Mouse (Mus musculus) hindbrain, embryonic 13.5 days (tissue): ENCODE data around the gene Map3k12. TPM values are rescaled to one million over a fixed set of nuclear protein-coding genes. Genes with fewer than 3 reads are reported as not detected.

Experiments
- ATAC-seq: fragments of 200-750 bp; cut with Nextera tagmentation; 2 replicates; pipeline ENCODE4 v1.8.0; 2017; ENCODE audit warnings: moderate TSS enrichment; ENCODE audit not compliant: low FRiP score
- H3K27ac ChIP-seq: fragments of 300-500 bp; sonication (generic); 2 replicates; pipeline ENCODE4 v1.5.1; 2015; ENCODE audit warnings: inconsistent platforms, mild to moderate bottlenecking, moderate library complexity
- H3K27me3 ChIP-seq: fragments of 300-500 bp; sonication (generic); 2 replicates; pipeline ENCODE4 v1.6.1; 2015; ENCODE audit warnings: mild to moderate bottlenecking, inconsistent platforms
- H3K36me3 ChIP-seq: fragments of 300-500 bp; sonication (generic); 2 replicates; pipeline ENCODE4 v1.6.1; 2015; ENCODE audit warnings: mild to moderate bottlenecking, inconsistent platforms
- H3K4me1 ChIP-seq: fragments of 300-500 bp; sonication (generic); replicated peaks from 2 replicates; pipeline ENCODE4 v1.6.1; 2015; ENCODE audit warnings: inconsistent platforms
- H3K4me2 ChIP-seq: fragments of 300-500 bp; sonication (generic); 2 replicates; pipeline ENCODE4 v1.6.1; 2015; ENCODE audit warnings: inconsistent platforms, mild to moderate bottlenecking, moderate library complexity
- H3K4me3 ChIP-seq: fragments of 300-500 bp; sonication (generic); 2 replicates; pipeline ENCODE4 v1.5.1; 2015; ENCODE audit warnings: mild to moderate bottlenecking, inconsistent platforms
- H3K9ac ChIP-seq: fragments of 300-500 bp; sonication (generic); 2 replicates; pipeline ENCODE4 v1.6.1; 2015; ENCODE audit warnings: mild to moderate bottlenecking, inconsistent platforms
- H3K9me3 ChIP-seq: fragments of 300-500 bp; sonication (generic); 2 replicates; pipeline ENCODE4 v1.6.1; 2016; ENCODE audit warnings: inconsistent platforms
- WGBS: fragments of 180-500 bp; shearing (Covaris S2); methylation state at CpG from one replicate; pipeline ENCODE4 v1.1.7; 2015; 5-methylcytosine and 5-hydroxymethylcytosine counted together
- polyA plus RNA-seq: library from polyadenylated mRNA; unstranded; fragments of >200 nt; fragmentation: Nextera tagmentation; extraction: Ambion mirVana; gene quantifications from 2 replicates; pipeline ENCODE4 v1.2.1, GENCODE M21; 2015

Map3k12 gene
- polyA plus RNA-seq, 1 experiment from 2014 or later: 49.6 TPM

- 87% methylated on average over 3 of the region's 3 CpGs for WGBS
- peaks cover 80% of the 10 kb centered on the region for H3K36me3 ChIP-seq
- ATAC-seq: no peak
- no peak overlapping the region for H3K4me3 ChIP-seq
- H3K4me2 ChIP-seq: no peak overlapping the region
- H3K9ac ChIP-seq: no peak overlapping the region
- H3K27ac ChIP-seq: no peak overlapping the region
- H3K9me3 ChIP-seq: no peaks in the 10 kb centered on the region
- H3K27me3 ChIP-seq: no peaks in the 10 kb centered on the region
- no peaks in the 10 kb centered on the region for H3K4me1 ChIP-seq
Observed at GRCm38 (mm10) chr15:102532106-102532900, 15.4 kb upstream of the Map3k12 start.

- H3K9ac ChIP-seq: no peak overlapping the region
- no peak for ATAC-seq
- no peaks in the 10 kb centered on the region for H3K9me3 ChIP-seq
- no peaks in the 10 kb centered on the region for H3K27me3 ChIP-seq
- H3K4me2 ChIP-seq: no peak overlapping the region
- H3K36me3 ChIP-seq: peaks cover 76% of the 10 kb centered on the region
- 90% methylated on average over 4 of the region's 4 CpGs for WGBS
- H3K4me1 ChIP-seq: no peaks in the 10 kb centered on the region
- H3K4me3 ChIP-seq: no peak overlapping the region
- no peak overlapping the region for H3K27ac ChIP-seq
Observed at GRCm38 (mm10) chr15:102531586-102531985, 14.7 kb upstream of the Map3k12 start.

- H3K36me3 ChIP-seq: peaks cover 68% of the 10 kb centered on the region
- ATAC-seq: no peak
- 86% methylated on average over 4 of the region's 4 CpGs for WGBS
Observed at GRCm38 (mm10) chr15:102530566-102530965, 13.7 kb upstream of the Map3k12 start.

GRCm38 (mm10) chr15:102528396-102528795 lies 11.5 kb upstream of the Map3k12 start:
- 91% methylated on average over 1 of the region's 1 CpGs for WGBS
- no peak for ATAC-seq
- peaks cover 11% of the 10 kb centered on the region; the same call in 1 of the 2 replicates for H3K4me1 ChIP-seq
- no peak overlapping the region for H3K9ac ChIP-seq
- no peaks in the 10 kb centered on the region for H3K27me3 ChIP-seq
- H3K36me3 ChIP-seq: peaks cover 66% of the 10 kb centered on the region
- no peak overlapping the region for H3K4me2 ChIP-seq
- H3K27ac ChIP-seq: no peak overlapping the region
- no peaks in the 10 kb centered on the region for H3K9me3 ChIP-seq
- H3K4me3 ChIP-seq: no peak overlapping the region

More at GRCm38 (mm10) chr15:102530566-102530965, 13.7 kb upstream of the Map3k12 start:
- no peaks in the 10 kb centered on the region for H3K27me3 ChIP-seq
- no peaks in the 10 kb centered on the region for H3K4me1 ChIP-seq
- no peaks in the 10 kb centered on the region for H3K9me3 ChIP-seq
- no peak overlapping the region for H3K9ac ChIP-seq
- H3K27ac ChIP-seq: no peak overlapping the region
- H3K4me2 ChIP-seq: no peak overlapping the region
- no peak overlapping the region for H3K4me3 ChIP-seq

- no peaks in the 10 kb centered on the region for H3K27me3 ChIP-seq
- 80% methylated on average over 3 of the region's 3 CpGs for WGBS
- no peak overlapping the region for H3K27ac ChIP-seq
- no peak overlapping the region for H3K4me2 ChIP-seq
- H3K36me3 ChIP-seq: peaks cover 63% of the 10 kb centered on the region
- no peak for ATAC-seq
- H3K4me3 ChIP-seq: no peak overlapping the region
- peaks cover 11% of the 10 kb centered on the region; the same call in 1 of the 2 replicates for H3K4me1 ChIP-seq
- no peaks in the 10 kb centered on the region for H3K9me3 ChIP-seq
- no peak overlapping the region for H3K9ac ChIP-seq
Observed at GRCm38 (mm10) chr15:102527936-102528335, 11.1 kb upstream of the Map3k12 start.

GRCm38 (mm10) chr15:102526111-102527002 lies 9.5 kb upstream of the Map3k12 start:
- 91% methylated on average over 6 of the region's 6 CpGs for WGBS
- ATAC-seq: no peak
- H3K36me3 ChIP-seq: peaks cover 65% of the 10 kb centered on the region

GRCm38 (mm10) chr15:102524892-102525485 lies 8.1 kb upstream of the Map3k12 start, which contains the start of gene Npff:
Gene Npff, minus strand, starts transcription at chr15:102524942.
- 6% methylated on average over 3 of the region's 3 CpGs for WGBS
- Histone ChIP-seq H3K4me3 (no peak within 1 kb of the TSS), H3K4me1 (peaks cover 18% of the 10 kb centered on the region), H3K9me3 (no peaks in the 10 kb centered on the region), H3K9ac (peak within 1 kb of the TSS; percentile 49; the same call in 1 of the 2 replicates), H3K4me2 (no peak within 1 kb of the TSS), H3K27me3 (no peaks in the 10 kb centered on the region), H3K36me3 (peaks cover 63% of the 10 kb centered on the region), H3K27ac (peak within 1 kb of the TSS; percentile 60)
- ATAC-seq: no peak; the same call in 1 of the 2 replicates

More at GRCm38 (mm10) chr15:102526111-102527002, 9.5 kb upstream of the Map3k12 start:
- Histone ChIP-seq H3K4me2 (no peak overlapping the region), H3K27ac (no peak overlapping the region), H3K9me3 (no peaks in the 10 kb centered on the region), H3K27me3 (no peaks in the 10 kb centered on the region), H3K4me1 (peaks cover 11% of the 10 kb centered on the region; the same call in 1 of the 2 replicates), H3K9ac (no peak overlapping the region), H3K4me3 (no peak overlapping the region)

- Histone ChIP-seq H3K4me1 (peaks cover 30% of the 10 kb centered on the region), H3K4me2 (no peak overlapping the region), H3K27ac (no peak overlapping the region), H3K4me3 (no peak overlapping the region), H3K27me3 (no peaks in the 10 kb centered on the region), H3K9me3 (no peaks in the 10 kb centered on the region), H3K9ac (no peak overlapping the region), H3K36me3 (peaks cover 36% of the 10 kb centered on the region)
- 84% methylated on average over 4 of the region's 4 CpGs for WGBS
- ATAC-seq: no peak
Observed at GRCm38 (mm10) chr15:102521480-102521879, 4.6 kb upstream of the Map3k12 start.

GRCm38 (mm10) chr15:102520416-102520815 lies 3.6 kb upstream of the Map3k12 start:
- 87% methylated on average over 4 of the region's 4 CpGs for WGBS
- H3K36me3 ChIP-seq: peaks cover 36% of the 10 kb centered on the region
- H3K27me3 ChIP-seq: no peaks in the 10 kb centered on the region
- H3K4me1 ChIP-seq: peaks cover 39% of the 10 kb centered on the region
- H3K9me3 ChIP-seq: no peaks in the 10 kb centered on the region
- no peak for ATAC-seq
- 0 out of 2 replicates have a peak overlapping the region, but pooled peaks have one; percentile 86 for H3K9ac ChIP-seq
- no peak overlapping the region for H3K4me3 ChIP-seq
- H3K27ac ChIP-seq: no peak overlapping the region
- 0 out of 2 replicates have a peak overlapping the region, but pooled peaks have one; percentile 75 for H3K4me2 ChIP-seq

- H3K27ac ChIP-seq: peak overlapping the region; percentile 99
- H3K9ac ChIP-seq: peak overlapping the region; percentile 86
- H3K9me3 ChIP-seq: no peaks in the 10 kb centered on the region
- no peaks in the 10 kb centered on the region for H3K27me3 ChIP-seq
- ATAC-seq: no peak
- H3K4me1 ChIP-seq: peaks cover 43% of the 10 kb centered on the region
- peak overlapping the region; percentile 75 for H3K4me2 ChIP-seq
- H3K36me3 ChIP-seq: peaks cover 34% of the 10 kb centered on the region
- H3K4me3 ChIP-seq: peak overlapping the region; percentile 71
- WGBS: 67% methylated on average over 17 of the region's 17 CpGs
Observed at GRCm38 (mm10) chr15:102519211-102520141, 2.6 kb upstream of the Map3k12 start.

- Histone ChIP-seq H3K4me3 (peak overlapping the region; percentile 71), H3K4me1 (peaks cover 44% of the 10 kb centered on the region), H3K9me3 (no peaks in the 10 kb centered on the region), H3K36me3 (peaks cover 27% of the 10 kb centered on the region), H3K4me2 (peak overlapping the region; percentile 75), H3K27ac (peak overlapping the region; percentile 99), H3K9ac (peak overlapping the region; percentile 86), H3K27me3 (no peaks in the 10 kb centered on the region)
- ATAC-seq: peak; percentile 0; the same call in 1 of the 2 replicates
- WGBS: 19% methylated on average over 9 of the region's 9 CpGs
Observed at GRCm38 (mm10) chr15:102518859-102519201, 2.0 kb upstream of the Map3k12 start.
